Comparison of ENCODE assay signal across 13 mouse cellular contexts in the genomic region with DNA sequence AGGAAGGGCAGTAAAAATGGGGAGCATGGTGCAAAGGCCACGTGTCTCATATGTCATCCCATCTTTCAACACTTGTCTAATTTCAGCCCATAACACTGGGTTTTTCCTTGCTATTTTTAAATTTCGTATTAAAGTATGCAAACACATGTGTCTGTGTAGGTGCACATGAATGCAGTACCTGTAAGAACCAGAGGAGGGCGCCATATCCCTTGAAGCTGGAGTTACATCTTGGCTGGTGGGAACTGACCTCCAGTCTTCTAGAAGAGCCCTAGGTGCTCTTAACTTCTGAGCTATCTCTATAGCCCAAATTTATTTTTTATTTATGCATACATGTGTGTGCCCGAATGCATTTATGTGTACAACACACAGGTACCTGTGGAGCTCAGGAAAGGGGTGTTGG. TPM values are rescaled to one million over a fixed set of nuclear protein-coding genes. Genes with fewer than 3 reads are reported as not detected.
DNase-seq lines count a peak whose midpoint lies in the region; ATAC-seq and TF ChIP-seq lines count a peak whose summit lies in the region.
"Had no signal": no experiment of that assay in that cellular context is flagged by ENCODE, and none has a peak within 500 bp of the region (broad histone marks: within the 10 kb centered on the region; RNA-seq: fewer than 3 reads in every experiment).

No protein-coding gene starts in this region.

- 46% methylated on average over 4 of the region's 4 CpGs for WGBS in liver, embryonic 14.5 days (ENCODE audit: insufficient replicate concordance)
- WGBS in liver, embryonic 11.5 days = 57% methylated on average over 4 of the region's 4 CpGs
- 61% methylated on average over 4 of the region's 4 CpGs for WGBS in kidney, embryonic 16.5 days

- H3K27ac ChIP-seq in liver, embryonic 14.5 days = no peak overlapping the region
- no peak overlapping the region for H3K27ac ChIP-seq in liver, embryonic 11.5 days (ENCODE audit: low read depth, low read length)
- H3K27ac ChIP-seq in MEL (ENCODE audit: control insufficient read depth, low read depth, low read length) = no peak overlapping the region
- no peak overlapping the region for H3K27ac ChIP-seq in kidney, embryonic 16.5 days (ENCODE audit: low read length)
- H3K27ac ChIP-seq: forebrain, embryonic 10.5 days; heart, embryonic 15.5 days; intestine, embryonic 15.5 days had no signal

- no peak for TF ChIP-seq POLR2A in MEL (IDR thresholded peaks at IDR 0.05; ENCODE audit: control insufficient read depth in 1 of 2, insufficient read depth in 1 of 2, low read depth in 1 of 2, low read length in 2 of 2, poor library complexity in 1 of 2)

- H3K4me3 ChIP-seq in liver, embryonic 14.5 days (ENCODE audit: insufficient read depth in 1 of 2, low read depth in 2 of 2, low read length in 2 of 2) = no peak overlapping the region
- no peak overlapping the region for H3K4me3 ChIP-seq in liver, embryonic 11.5 days (ENCODE audit: low read depth, low read length)
- no peak overlapping the region for H3K4me3 ChIP-seq in MEL (ENCODE audit: control insufficient read depth in 1 of 2, insufficient read depth in 1 of 2, low read depth in 2 of 2, low read length in 2 of 2)
- H3K4me3 ChIP-seq in kidney, embryonic 16.5 days (ENCODE audit: low read length) = no peak overlapping the region
- H3K4me3 ChIP-seq: forebrain, embryonic 10.5 days; heart, embryonic 15.5 days; intestine, embryonic 15.5 days had no signal

- no peaks in the 10 kb centered on the region for H3K79me2 ChIP-seq in MEL (ENCODE audit: control insufficient read depth, insufficient read depth, low read length, poor library complexity)

- H3K4me1 ChIP-seq in liver, embryonic 14.5 days (replicated peaks; ENCODE audit: control insufficient read depth in 2 of 2, insufficient read depth in 2 of 2, low read length in 1 of 2) = no peaks in the 10 kb centered on the region
- H3K4me1 ChIP-seq in liver, embryonic 11.5 days (replicated peaks; ENCODE audit: control insufficient read depth, insufficient read depth, low read length) = no peaks in the 10 kb centered on the region
- H3K4me1 ChIP-seq in MEL (ENCODE audit: control insufficient read depth in 1 of 2, insufficient read depth in 2 of 2, low read length in 2 of 2) = peaks cover 0 to 2% of the 10 kb centered on the region in 2 experiments; a peak in 1 of 4 replicates
- no peaks in the 10 kb centered on the region for H3K4me1 ChIP-seq in kidney, embryonic 16.5 days (ENCODE audit: insufficient read depth, low read length)
- H3K4me1 ChIP-seq: forebrain, embryonic 10.5 days; heart, embryonic 15.5 days; intestine, embryonic 15.5 days had no signal

- peak; percentile 44 for TF ChIP-seq RAD21 in MEL (IDR thresholded peaks at IDR 0.05; ENCODE audit: low read depth, low read length)

- no peaks in the 10 kb centered on the region for H3K36me3 ChIP-seq in liver, embryonic 14.5 days (replicated peaks; ENCODE audit: control insufficient read depth, insufficient read depth, low read depth)
- H3K36me3 ChIP-seq in liver, embryonic 11.5 days (ENCODE audit: control insufficient read depth, insufficient read depth, low read length) = no peaks in the 10 kb centered on the region
- peaks cover 0 to 4% of the 10 kb centered on the region in 2 experiments; a peak in 1 of 4 replicates for H3K36me3 ChIP-seq in MEL (ENCODE audit: control insufficient read depth in 1 of 2, insufficient read depth in 2 of 2, low read length in 2 of 2)
- no peaks in the 10 kb centered on the region for H3K36me3 ChIP-seq in kidney, embryonic 16.5 days (ENCODE audit: insufficient read depth, low read length)
- H3K36me3 ChIP-seq: forebrain, embryonic 10.5 days; heart, embryonic 15.5 days; intestine, embryonic 15.5 days had no signal

- no peak for DNase-seq in liver, embryonic 14.5 days (ENCODE audit: low read depth in 3 of 3, low spot score in 3 of 3)
- DNase-seq in liver, embryonic 11.5 days (ENCODE audit: low spot score) = no peak
- DNase-seq in MEL (ENCODE audit: low read depth, low spot score) = peak; percentile 54
- DNase-seq in induced T-regulatory cell, adult 2 months (ENCODE audit: low read depth) = peak; percentile 45
- DNase-seq in thymus, postnatal 36 days = peak; percentile 2 to 5
- DNase-seq: cerebellum, adult 9-11 months; gastrocnemius, postnatal 36 days had no signal

- no peak overlapping the region for H3K9ac ChIP-seq in liver, embryonic 14.5 days (replicated peaks)
- H3K9ac ChIP-seq in liver, embryonic 11.5 days (ENCODE audit: low read depth, low read length) = no peak overlapping the region
- H3K9ac ChIP-seq in MEL (ENCODE audit: control insufficient read depth, low read depth, low read length, poor library complexity, severe bottlenecking) = no peak overlapping the region
- no peak overlapping the region for H3K9ac ChIP-seq in kidney, embryonic 16.5 days (replicated peaks; ENCODE audit: low read length)
- H3K9ac ChIP-seq: heart, embryonic 15.5 days; intestine, embryonic 15.5 days had no signal

- H3K27me3 ChIP-seq in liver, embryonic 14.5 days (ENCODE audit: control insufficient read depth, insufficient read depth, low read length) = no peaks in the 10 kb centered on the region
- H3K27me3 ChIP-seq in liver, embryonic 11.5 days (replicated peaks; ENCODE audit: control insufficient read depth, insufficient read depth, low read length) = no peaks in the 10 kb centered on the region
- no peaks in the 10 kb centered on the region for H3K27me3 ChIP-seq in MEL (ENCODE audit: control insufficient read depth in 1 of 2, insufficient read depth in 2 of 2, low read length in 2 of 2)
- H3K27me3 ChIP-seq in kidney, embryonic 16.5 days (ENCODE audit: insufficient read depth, low read length) = no peaks in the 10 kb centered on the region
- H3K27me3 ChIP-seq: heart, embryonic 15.5 days; intestine, embryonic 15.5 days had no signal

- no peaks in the 10 kb centered on the region for H3K9me3 ChIP-seq in liver, embryonic 14.5 days (ENCODE audit: control insufficient read depth, low read length)
- no peaks in the 10 kb centered on the region for H3K9me3 ChIP-seq in liver, embryonic 11.5 days (ENCODE audit: control insufficient read depth, low read length)
- no peaks in the 10 kb centered on the region for H3K9me3 ChIP-seq in MEL (replicated peaks; ENCODE audit: insufficient read depth, low read length)
- H3K9me3 ChIP-seq in kidney, embryonic 16.5 days (ENCODE audit: low read length) = no peaks in the 10 kb centered on the region
- H3K9me3 ChIP-seq: forebrain, embryonic 10.5 days; heart, embryonic 15.5 days; intestine, embryonic 15.5 days had no signal

- no peak for TF ChIP-seq EP300 in liver, embryonic 14.5 days (IDR thresholded peaks at IDR 0.05; ENCODE audit: low read depth)
- no peak for TF ChIP-seq EP300 in MEL (IDR thresholded peaks at IDR 0.05; ENCODE audit: low read depth in 1 of 2, low read length in 2 of 2)

- no peak overlapping the region for H3K4me2 ChIP-seq in liver, embryonic 14.5 days (ENCODE audit: low read depth)
- H3K4me2 ChIP-seq in liver, embryonic 11.5 days = no peak overlapping the region
- no peak overlapping the region for H3K4me2 ChIP-seq in kidney, embryonic 16.5 days (replicated peaks; ENCODE audit: low read depth, low read length)
- H3K4me2 ChIP-seq: heart, embryonic 15.5 days; intestine, embryonic 15.5 days had no signal

- TF ChIP-seq CTCF in liver, embryonic 14.5 days (IDR thresholded peaks at IDR 0.05; ENCODE audit: low read depth) = peak; percentile 54; the same call in 1 of the 2 replicates
- peak; percentile 39 to 68 (median 48) for TF ChIP-seq CTCF in MEL (IDR thresholded peaks at IDR 0.05 in 2 of 3, conservative IDR thresholded peaks at IDR 0.05 in 1 of 3; ENCODE audit: control insufficient read depth in 1 of 3, insufficient read depth in 1 of 3, low read depth in 2 of 3, low read length in 3 of 3, poor library complexity in 1 of 3, severe bottlenecking in 1 of 3)

- ATAC-seq in liver, embryonic 14.5 days (ENCODE audit: insufficient read depth) = no peak
- ATAC-seq in liver, embryonic 11.5 days (replicated peaks; ENCODE audit: low FRiP score) = no peak
- no peak for ATAC-seq in activated CD4-positive, CD25-positive, alpha-beta regulatory T cell, adult 4 months
- ATAC-seq in kidney, embryonic 16.5 days (ENCODE audit: low FRiP score, low TSS enrichment) = no peak
- ATAC-seq: intestine, embryonic 15.5 days had no signal

TF ChIP-seq in MEL, 35 proteins besides CTCF, POLR2A, EP300 and RAD21 (continues in another document):
- TF ChIP-seq MXI1 (IDR thresholded peaks at IDR 0.05; ENCODE audit: low read depth, low read length) = no peak

RNA-seq across cellular contexts. Expression of a gene that starts 30.2 kb away (rescaled TPM):
- polyA plus RNA-seq in liver, embryonic 14.5 days (2012; rRNA removed) = not detected in 2 replicates
- polyA plus RNA-seq in liver, embryonic 14.5 days (2014; fragmentation: Nextera tagmentation; extraction: Ambion mirVana) = 2.0 and 2.1 TPM in 2 replicates
- polyA plus RNA-seq in liver, embryonic 11.5 days (2014; fragmentation: Nextera tagmentation; extraction: Ambion mirVana) = 2.1 and 2.2 TPM in 2 replicates
- total RNA-seq in MEL (2012; rRNA removed) = 2.5 TPM in 1 of 2 replicates, not detected in the other
- polyA plus RNA-seq in MEL (2012; ENCODE audit: insufficient read depth in 1 of 2, insufficient read length in 2 of 2, low read depth in 1 of 2, low replicate concordance in 2 of 2, missing spikeins in 1 of 2) = not detected
- 10 to 100 TPM in 1 of 2 experiments, 1 to 10 TPM in 1; 2.2 to 15.6 TPM for polyA plus RNA-seq in activated CD4-positive, CD25-positive, alpha-beta regulatory T cell, adult 4 months (2017; shearing (Covaris generic))
- polyA plus RNA-seq in kidney, embryonic 16.5 days (2015; fragmentation: Nextera tagmentation; extraction: Ambion mirVana) = 2.0 and 3.5 TPM in 2 replicates
- total RNA-seq: gastrocnemius, postnatal 36 days had no signal
- polyA plus RNA-seq: spleen, adult 2 months had no signal

RNA-seq across cellular contexts. Expression of a gene that starts 37.1 kb away (rescaled TPM):
- polyA plus RNA-seq in liver, embryonic 14.5 days (2012; rRNA removed) = 47.2 and 79.7 TPM in 2 replicates
- polyA plus RNA-seq in liver, embryonic 14.5 days (2014; fragmentation: Nextera tagmentation; extraction: Ambion mirVana) = 35.0 and 36.4 TPM in 2 replicates
- 41.8 and 44.8 TPM in 2 replicates for polyA plus RNA-seq in liver, embryonic 11.5 days (2014; fragmentation: Nextera tagmentation; extraction: Ambion mirVana)
- 9.8 and 18.4 TPM in 2 replicates for total RNA-seq in MEL (2012; rRNA removed)
- polyA plus RNA-seq in MEL (2012; ENCODE audit: insufficient read depth in 1 of 2, insufficient read length in 2 of 2, low read depth in 1 of 2, low replicate concordance in 2 of 2, missing spikeins in 1 of 2) = 100 to 1,000 TPM in 1 of 2 experiments, 10 to 100 TPM in 1; 56.1 to 124 TPM
- 10 to 100 TPM; 23.4 to 26.6 TPM for polyA plus RNA-seq in activated CD4-positive, CD25-positive, alpha-beta regulatory T cell, adult 4 months (2017; shearing (Covaris generic))
- 31.9 and 32.2 TPM in 2 replicates for polyA plus RNA-seq in kidney, embryonic 16.5 days (2015; fragmentation: Nextera tagmentation; extraction: Ambion mirVana)

RNA-seq across cellular contexts. Expression of a gene that starts 43.2 kb away (rescaled TPM):
- 0.06 and 0.18 TPM in 2 replicates for polyA plus RNA-seq in liver, embryonic 14.5 days (2012; rRNA removed)
- polyA plus RNA-seq in liver, embryonic 14.5 days (2014; fragmentation: Nextera tagmentation; extraction: Ambion mirVana) = 0.25 and 0.29 TPM in 2 replicates
- polyA plus RNA-seq in liver, embryonic 11.5 days (2014; fragmentation: Nextera tagmentation; extraction: Ambion mirVana) = 1.2 and 2.2 TPM in 2 replicates
- total RNA-seq in MEL (2012; rRNA removed) = not detected in 2 replicates
- not detected for polyA plus RNA-seq in MEL (2012; ENCODE audit: insufficient read depth in 1 of 2, insufficient read length in 2 of 2, low read depth in 1 of 2, low replicate concordance in 2 of 2, missing spikeins in 1 of 2)
- 1 to 10 TPM; 2.6 to 3.7 TPM for polyA plus RNA-seq in activated CD4-positive, CD25-positive, alpha-beta regulatory T cell, adult 4 months (2017; shearing (Covaris generic))
- 8.0 TPM in 2 replicates for polyA plus RNA-seq in kidney, embryonic 16.5 days (2015; fragmentation: Nextera tagmentation; extraction: Ambion mirVana)
- total RNA-seq: gastrocnemius, postnatal 36 days had no signal

Comparison
In these comparisons a context has a peak if more than half of its experiments do, and no peak if none do; other contexts are left out.
1. DNase-seq: peak in MEL (single experiment), induced T-regulatory cell, adult 2 months (single experiment) and thymus, postnatal 36 days (2 of 2); none in liver, embryonic 14.5 days (0 of 3) and liver, embryonic 11.5 days (single experiment).